ENCODE assay signal across 8 mouse cellular contexts in genomic region chr7:98360621-98360990, GRCm38 (mm10). TPM values are rescaled to one million over a fixed set of nuclear protein-coding genes. Genes with fewer than 3 reads are reported as not detected.
DNase-seq lines count a peak whose midpoint lies in the region; ATAC-seq lines count a peak whose summit lies in the region.

No protein-coding gene starts in this region.

- 0 out of 2 replicates have a peak, but pooled peaks have one; percentile 5 for ATAC-seq in heart, embryonic 16.5 days (replicated peaks; ENCODE audit: extremely low read depth, insufficient read depth, low FRiP score)
- peak; percentile 39 for ATAC-seq in hindbrain, embryonic 12.5 days (ENCODE audit: low FRiP score)
- no peak for ATAC-seq in megakaryocyte-erythroid progenitor cell, adult 5-6 weeks (replicated peaks; ENCODE audit: low FRiP score, low TSS enrichment, poor library complexity, severe bottlenecking)

- H3K9me3 ChIP-seq in heart, embryonic 16.5 days (replicated peaks; ENCODE audit: control insufficient read depth, low read length) = 0 out of 2 replicates have a peak, but pooled peaks cover 3% of the 10 kb centered on the region
- H3K9me3 ChIP-seq in hindbrain, embryonic 12.5 days (replicated peaks) = no peaks in the 10 kb centered on the region
- peaks cover 4% of the 10 kb centered on the region; the same call in 1 of the 2 replicates for H3K9me3 ChIP-seq in midbrain, embryonic 10.5 days (replicated peaks)

- H3K27me3 ChIP-seq in heart, embryonic 16.5 days (ENCODE audit: control insufficient read depth, insufficient read depth, low read length) = no peaks in the 10 kb centered on the region
- H3K27me3 ChIP-seq in hindbrain, embryonic 12.5 days = no peaks in the 10 kb centered on the region
- no peaks in the 10 kb centered on the region for H3K27me3 ChIP-seq in midbrain, embryonic 10.5 days (ENCODE audit: low read depth, poor library complexity, severe bottlenecking)

- H3K9ac ChIP-seq in heart, embryonic 16.5 days (ENCODE audit: low read length) = peak overlapping the region; percentile 79
- peak overlapping the region; percentile 77 for H3K9ac ChIP-seq in hindbrain, embryonic 12.5 days

- under 1% methylated on average over 20 of the region's 20 CpGs for WGBS in heart, embryonic 16.5 days
- 0% methylated on average over 20 of the region's 20 CpGs for WGBS in hindbrain, embryonic 12.5 days
- under 1% methylated on average over 20 of the region's 20 CpGs for WGBS in midbrain, embryonic 10.5 days

- intact Hi-C loops in heart, postnatal 25 days (cut with DNase I) = no loop called here

- H3K4me3 ChIP-seq in heart, embryonic 16.5 days (ENCODE audit: low read length) = peak overlapping the region; percentile 82
- peak overlapping the region; percentile 62 for H3K4me3 ChIP-seq in hindbrain, embryonic 12.5 days
- H3K4me3 ChIP-seq in midbrain, embryonic 10.5 days = peak overlapping the region; percentile 86

- H3K36me3 ChIP-seq in heart, embryonic 16.5 days (ENCODE audit: control insufficient read depth, insufficient read depth) = no peaks in the 10 kb centered on the region
- no peaks in the 10 kb centered on the region for H3K36me3 ChIP-seq in hindbrain, embryonic 12.5 days
- H3K36me3 ChIP-seq in midbrain, embryonic 10.5 days = no peaks in the 10 kb centered on the region; the same call in 1 of the 2 replicates

- peak overlapping the region; percentile 82 for H3K27ac ChIP-seq in heart, embryonic 16.5 days (ENCODE audit: low read length)
- peak overlapping the region; percentile 70 for H3K27ac ChIP-seq in hindbrain, embryonic 12.5 days
- peak overlapping the region; percentile 95 for H3K27ac ChIP-seq in midbrain, embryonic 10.5 days (replicated peaks)

- no peak for DNase-seq in heart, postnatal 25 days (ENCODE audit: low spot score)
- peak; percentile 47 for DNase-seq in R1 (ENCODE audit: low read depth, low spot score)
- no peak for DNase-seq in midbrain, embryonic 10.5 days (ENCODE audit: low spot score)
- no peak for DNase-seq in frontal cortex, adult 2 months (ENCODE audit: extremely low spot score in 1 of 2, low spot score in 1 of 2)
- no peak for DNase-seq in MN1 (ENCODE audit: low spot score)

- peaks cover 8% of the 10 kb centered on the region for H3K4me1 ChIP-seq in heart, embryonic 16.5 days (ENCODE audit: control insufficient read depth, insufficient read depth, low read length)
- peaks cover 42% of the 10 kb centered on the region for H3K4me1 ChIP-seq in hindbrain, embryonic 12.5 days
- H3K4me1 ChIP-seq in midbrain, embryonic 10.5 days = peaks cover 57% of the 10 kb centered on the region

- H3K4me2 ChIP-seq in heart, embryonic 16.5 days (ENCODE audit: low read depth, low read length) = peak overlapping the region; percentile 98
- peak overlapping the region; percentile 95 for H3K4me2 ChIP-seq in hindbrain, embryonic 12.5 days (replicated peaks)

RNA-seq across cellular contexts. Expression of gene Tsku, which starts 0.5 kb away (rescaled TPM):
- polyA plus RNA-seq in heart, embryonic 16.5 days (2015; fragmentation: Nextera tagmentation; extraction: Ambion mirVana) = 3.2 and 3.8 TPM in 2 replicates
- 1 to 10 TPM; 2.1 to 2.7 TPM for total RNA-seq in heart, postnatal 25 days (2021)
- polyA plus RNA-seq in hindbrain, embryonic 12.5 days (2016; fragmentation: Nextera tagmentation; extraction: Ambion mirVana) = 9.0 and 10.3 TPM in 2 replicates
- 7.7 and 10.0 TPM in 2 replicates for polyA plus RNA-seq in midbrain, embryonic 10.5 days (2016; fragmentation: Nextera tagmentation; extraction: Ambion mirVana)
- not detected in 2 replicates for total RNA-seq in megakaryocyte-erythroid progenitor cell, adult 5-6 weeks (2014; fragmentation: Nextera tagmentation)
- not detected in 2 replicates for total RNA-seq in megakaryocyte-erythroid progenitor cell, adult 5-6 weeks (2017)
- polyA plus RNA-seq in frontal cortex, adult 2 months (2012; rRNA removed) = 4.1 and 4.8 TPM in 2 replicates

RNA-seq across cellular contexts. Expression of gene Acer3, which starts 39.6 kb away (rescaled TPM):
- 17.5 and 19.9 TPM in 2 replicates for polyA plus RNA-seq in heart, embryonic 16.5 days (2015; fragmentation: Nextera tagmentation; extraction: Ambion mirVana)
- total RNA-seq in heart, postnatal 25 days (2021) = 10 to 100 TPM; 12.2 to 12.3 TPM
- 14.9 and 15.8 TPM in 2 replicates for polyA plus RNA-seq in hindbrain, embryonic 12.5 days (2016; fragmentation: Nextera tagmentation; extraction: Ambion mirVana)
- 19.4 and 19.5 TPM in 2 replicates for polyA plus RNA-seq in midbrain, embryonic 10.5 days (2016; fragmentation: Nextera tagmentation; extraction: Ambion mirVana)
- 28.8 and 28.9 TPM in 2 replicates for total RNA-seq in megakaryocyte-erythroid progenitor cell, adult 5-6 weeks (2014; fragmentation: Nextera tagmentation)
- total RNA-seq in megakaryocyte-erythroid progenitor cell, adult 5-6 weeks (2017) = 27.7 and 55.6 TPM in 2 replicates
- polyA plus RNA-seq in frontal cortex, adult 2 months (2012; rRNA removed) = 10.7 and 13.6 TPM in 2 replicates
